Mouse (Mus musculus) spleen, adult 2 months (tissue): ENCODE measurements around the gene Sike1.

Experiments used
- CTCF ChIP-seq: fragments of 200-500 bp; IDR thresholded peaks from 2 replicates; pipeline ENCODE4 v1.5.1; 2011; ENCODE audit warnings: mild to moderate bottlenecking, inconsistent platforms; ENCODE audit not compliant: insufficient read depth, insufficient read length, insufficient replicate concordance; ENCODE audit errors: extremely low read depth
- POLR2A ChIP-seq: fragments of 200-500 bp; IDR thresholded peaks from 2 replicates; pipeline ENCODE4 v1.6.1; 2011; ENCODE audit warnings: low read depth, low read length, inconsistent platforms

GRCm38 (mm10) chr3:103040861-103041379 is 45.4 kb downstream of the Sike1 start:
- TF ChIP-seq CTCF (no peak), POLR2A (no peak)
